Mouse (Mus musculus) gastrocnemius, postnatal 10 days (tissue): ENCODE results near the gene Flcn. TPM values are rescaled to one million over a fixed set of nuclear protein-coding genes. Genes with fewer than 3 reads are reported as not detected.
"Not testable (repeated sequence)": the region's sequence is repeated elsewhere in the genome, so short reads cannot be mapped to it uniquely, and the experiment has no call there.

Experiments used
- DNase-seq: peaks from one replicate; pipeline ENCODE4 v3.0.0; 2021; ENCODE audit warnings: mixed read lengths
- long read RNA-seq, 2 experiments: library from polyadenylated mRNA; stranded (forward); transcript quantifications; one replicate each; pipeline ENCODE4 v2.0.0; 2021
- total RNA-seq, 2 experiments: library from RNA; stranded (reverse); gene quantifications; 2 replicates each; pipeline ENCODE4 v1.2.3; 2021

Gene Flcn
- total RNA-seq: 10 to 100 TPM; 25.5 to 27.0 TPM
- long read RNA-seq, experiment 1, transcript Flcn-203 (13 exons, 3,437 nt): major isoform, 34 of 53 reads
- long read RNA-seq, experiment 1, partial matches to known transcripts: 2 of 53 reads
- long read RNA-seq, experiment 1, other reads (novel, unspliced or antisense): 16 of 53 reads
- long read RNA-seq, experiment 2, transcript Flcn-203 (13 exons, 3,437 nt): major isoform, 21 of 34 reads
- long read RNA-seq, experiment 2, partial matches to known transcripts: 4 of 34 reads
- long read RNA-seq, experiment 2, other reads (novel, unspliced or antisense): 9 of 34 reads

DNA sequence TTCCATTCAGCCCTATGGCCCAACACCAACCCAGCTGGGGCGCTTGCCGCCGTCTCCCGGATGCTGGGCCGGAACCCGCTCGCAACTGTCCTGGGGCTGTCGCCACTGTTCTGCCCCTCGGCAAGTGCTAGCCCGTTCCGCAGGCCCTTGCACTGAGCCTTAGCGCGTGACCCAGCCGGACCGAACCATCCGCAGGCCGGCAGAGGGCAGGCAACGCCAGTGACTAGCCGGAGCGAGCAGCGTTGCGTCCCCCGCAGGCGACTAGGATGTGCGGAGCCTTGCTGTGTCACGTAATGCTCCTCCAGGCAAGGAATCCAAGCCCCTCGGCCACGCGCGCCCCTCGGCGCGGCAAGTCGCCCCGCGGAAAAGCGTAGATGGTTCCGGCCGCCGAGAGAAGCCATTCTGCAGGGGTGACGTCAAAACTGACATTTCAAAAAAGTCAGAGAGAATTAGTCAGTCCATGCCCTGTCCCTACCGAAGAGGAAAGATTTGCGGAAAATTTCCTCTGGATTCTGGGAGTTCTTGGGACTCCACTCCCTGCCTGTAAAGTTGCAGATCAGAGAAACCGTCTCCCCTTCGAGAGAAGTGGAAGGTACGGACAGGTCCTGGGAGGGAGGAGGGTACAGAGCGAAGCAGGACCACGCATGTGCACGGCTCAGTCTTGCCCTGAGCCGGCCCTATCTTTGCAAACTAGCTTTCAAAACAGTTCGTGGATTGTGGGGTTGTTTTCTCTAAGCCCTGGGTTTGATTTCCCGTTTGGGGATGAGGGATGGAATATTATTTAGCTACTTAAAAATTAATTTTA lies at the start of gene Flcn:
Gene Flcn, minus strand, starts transcription at position 347 of the 805 bp plus-strand sequence.
- peak; percentile 81 for DNase-seq

DNA sequence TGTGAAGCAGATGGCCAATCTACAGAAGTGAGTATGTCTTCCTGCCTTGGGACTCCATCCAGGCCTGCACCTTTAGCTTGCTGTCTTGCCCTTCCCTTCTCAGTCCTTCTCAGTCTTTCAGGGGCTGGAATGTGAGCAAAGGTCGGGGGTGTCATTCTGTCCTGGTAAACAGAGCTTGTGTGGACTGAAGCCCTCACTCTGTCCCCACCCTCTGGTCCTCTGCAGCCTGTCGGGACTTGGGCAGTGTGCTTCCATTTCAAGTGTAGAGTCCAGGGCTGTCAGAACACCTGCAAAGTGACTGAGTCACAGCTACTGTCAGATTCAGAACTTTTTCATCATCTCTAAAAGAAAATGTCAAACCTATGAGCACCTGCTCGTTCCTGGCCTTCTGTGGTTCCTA lies 43.0 kb upstream of the Flcn start:
- DNase-seq: no peak

DNA sequence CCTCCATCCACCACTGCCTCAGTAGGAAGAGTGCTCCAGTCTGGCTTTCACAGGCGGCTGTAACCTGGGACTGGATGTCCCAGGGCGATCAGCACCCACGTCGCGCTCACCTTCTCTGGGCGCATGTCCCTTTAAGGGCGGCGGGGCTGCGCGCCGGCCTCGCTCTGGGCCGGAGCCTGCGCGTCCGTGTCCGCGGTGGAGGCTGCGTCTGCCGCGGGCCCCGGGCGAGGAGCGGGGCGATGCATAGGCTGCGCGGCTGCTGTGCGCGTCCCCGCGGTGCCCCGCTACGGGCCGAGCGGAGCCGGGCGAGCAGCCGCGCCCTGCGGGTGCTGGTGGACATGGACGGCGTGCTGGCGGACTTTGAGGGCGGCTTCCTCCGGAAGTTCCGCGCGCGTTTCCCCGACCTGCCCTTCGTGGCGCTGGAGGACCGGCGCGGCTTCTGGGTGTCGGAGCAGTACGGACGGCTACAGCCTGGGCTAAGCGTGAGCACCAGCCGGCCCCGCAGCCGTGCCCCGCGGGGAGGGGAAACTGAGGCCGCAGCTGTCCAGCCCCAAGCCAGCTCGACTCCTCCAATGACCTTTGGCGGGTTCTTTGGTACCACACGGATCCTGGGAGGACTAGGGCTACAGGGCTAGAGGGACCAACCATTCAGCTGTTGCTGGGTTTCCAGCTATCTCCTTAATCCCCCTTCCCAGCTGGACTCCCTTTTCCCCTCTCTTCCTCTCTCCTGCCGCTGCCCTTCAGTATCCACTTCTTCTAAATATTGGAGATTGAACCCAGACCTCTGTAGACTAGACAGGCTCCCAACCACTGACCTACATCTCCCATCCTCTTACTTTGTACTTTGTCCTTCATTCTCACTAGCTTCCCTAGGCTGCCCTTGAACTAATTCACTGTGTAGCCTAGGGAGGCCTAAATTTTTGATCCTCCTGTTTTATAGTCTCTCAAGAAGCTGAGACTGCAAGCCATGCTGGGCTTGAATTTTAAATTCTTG lies 38.4 kb upstream of the Flcn start:
- DNase-seq: peak; percentile 83

DNA sequence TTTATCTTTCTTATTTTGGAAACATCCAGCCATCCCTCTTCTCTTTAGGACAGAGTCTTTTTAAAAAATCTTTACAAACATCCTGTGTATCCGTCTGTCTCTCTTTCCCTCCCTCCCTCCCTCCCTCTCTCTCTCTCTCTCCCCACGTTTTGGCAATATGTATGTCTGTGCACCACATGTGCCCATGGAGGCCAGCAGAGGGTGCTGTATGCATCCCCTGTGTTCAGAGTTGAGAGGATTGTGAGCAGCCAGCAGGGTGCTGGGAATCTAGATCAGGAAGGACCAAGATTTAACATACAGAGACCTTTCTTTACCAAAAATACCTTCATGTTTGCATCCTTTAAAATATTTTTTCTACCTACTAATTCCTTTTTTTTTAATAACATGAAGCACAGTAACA lies 37.3 kb upstream of the Flcn start:
- peak; percentile 29 for DNase-seq

DNA sequence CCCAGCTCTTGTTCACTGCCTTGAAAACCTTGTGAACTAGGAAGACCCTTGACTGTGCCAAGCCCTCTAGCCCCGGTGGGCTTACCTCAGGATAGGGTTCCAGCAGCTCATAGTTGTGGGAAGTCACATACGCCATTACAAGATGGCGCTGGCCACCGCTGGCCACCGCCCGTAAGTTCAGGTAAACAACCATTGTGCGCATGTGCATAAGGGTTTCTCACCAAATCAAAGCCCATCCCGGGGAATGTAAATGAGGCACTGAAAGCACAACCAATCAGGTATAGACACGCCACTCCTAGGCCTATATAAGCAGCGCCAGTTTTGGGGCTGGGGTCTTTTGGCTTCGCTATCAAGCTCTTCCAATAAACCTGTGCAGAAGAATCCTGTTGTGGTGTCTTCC lies 36.5 kb upstream of the Flcn start:
- no peak for DNase-seq

DNA sequence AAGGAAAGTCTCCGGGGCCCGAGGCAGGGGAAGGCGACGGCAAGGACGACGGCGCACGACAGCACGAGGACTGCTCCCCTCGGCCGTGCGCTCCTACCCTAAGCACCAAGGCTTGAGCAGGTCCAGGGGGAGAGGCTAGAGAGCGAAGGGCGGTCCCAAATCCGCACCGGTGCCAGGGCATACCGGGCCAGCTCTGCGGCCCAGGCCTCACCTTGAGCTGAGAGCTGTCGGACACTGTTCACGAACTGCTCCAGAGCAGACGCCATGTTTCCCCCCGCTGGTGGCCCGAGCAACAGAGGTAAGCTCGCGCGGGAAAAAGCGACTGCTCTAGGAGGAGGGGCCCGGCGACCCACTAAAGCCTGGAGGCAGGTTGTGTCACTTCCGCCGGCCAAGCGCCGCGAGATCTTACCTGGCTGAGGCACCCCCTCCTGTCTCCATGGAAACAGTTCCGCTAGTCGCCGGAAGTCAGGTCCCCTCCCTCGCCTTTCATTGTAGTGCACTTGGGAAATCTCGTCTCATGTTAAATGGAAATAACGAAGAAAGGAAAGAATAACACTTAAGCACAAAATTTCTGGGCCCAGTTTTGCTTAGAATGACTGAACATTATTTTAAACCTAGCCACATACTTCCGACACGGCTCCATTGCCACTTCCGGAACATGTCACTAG lies 29.8 kb upstream of the Flcn start, which contains the start of gene Cops3:
Gene Cops3, minus strand, starts transcription at position 380 of the 668 bp plus-strand sequence.
- peak; percentile 90 for DNase-seq

DNA sequence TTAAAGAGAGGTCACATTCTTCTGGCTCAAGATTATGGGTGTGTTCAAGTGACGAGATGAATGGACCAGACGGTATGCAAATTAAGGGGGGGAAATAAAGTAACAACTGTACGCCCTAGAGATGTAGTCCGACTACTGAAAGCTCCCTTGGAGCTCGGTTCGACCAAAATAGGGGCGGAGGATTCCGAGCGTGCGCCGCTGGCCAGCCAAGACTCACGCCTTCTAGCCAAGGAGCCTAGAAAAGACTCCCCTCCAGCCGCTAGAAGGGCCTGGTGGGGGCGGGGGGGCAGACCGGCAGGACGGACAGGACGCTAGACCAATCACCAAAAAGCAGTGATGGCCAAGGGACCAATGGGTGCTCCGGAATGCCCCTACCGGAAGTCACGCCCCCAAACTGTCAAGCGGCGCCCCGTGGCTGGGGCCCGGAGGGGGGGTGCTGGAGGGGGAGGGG lies 29.2 kb upstream of the Flcn start, which contains the start of gene Nt5m:
Gene Nt5m, plus strand, starts transcription at position 440 of the 451 bp plus-strand sequence.
- DNase-seq: peak; percentile 92

DNA sequence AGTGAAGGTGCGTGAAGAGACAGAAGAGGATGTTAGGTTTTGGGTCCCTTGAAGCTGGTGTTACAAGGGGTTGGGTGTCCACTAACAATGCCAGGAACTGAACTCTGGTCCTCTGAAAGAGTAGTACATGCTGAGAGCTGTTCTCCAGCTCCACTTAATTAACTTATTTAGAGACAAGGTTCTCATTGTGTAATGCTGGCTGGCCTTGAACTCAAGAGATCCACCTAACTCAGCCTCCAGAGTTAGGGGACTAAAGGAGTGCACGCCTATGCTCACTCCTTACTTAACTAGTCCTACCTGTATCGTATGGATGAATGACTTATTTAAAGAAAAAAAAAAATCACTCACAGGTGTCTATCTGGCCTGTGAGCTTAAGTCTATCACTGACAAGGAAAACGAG lies 28.6 kb upstream of the Flcn start:
- no peak for DNase-seq

DNA sequence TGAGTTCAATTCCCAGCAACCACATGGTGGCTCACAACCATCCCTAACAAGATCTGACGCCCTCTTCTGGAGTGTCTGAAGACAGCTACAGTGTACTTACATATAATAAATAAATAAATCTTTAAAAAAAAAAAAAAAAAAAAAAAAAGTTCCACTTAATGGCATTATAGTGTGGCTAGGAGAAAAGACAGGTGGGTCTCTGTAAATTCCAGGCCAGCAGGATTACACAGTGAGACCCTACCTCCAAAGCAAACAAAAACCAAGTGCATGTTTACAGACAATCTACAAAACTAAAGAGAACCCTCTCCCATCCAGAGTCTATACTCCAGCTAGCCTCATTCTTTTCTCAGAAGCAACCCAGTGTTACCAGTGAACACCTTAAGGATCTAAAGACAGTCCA lies 28.0 kb upstream of the Flcn start:
- not testable (repeated sequence) for DNase-seq

DNA sequence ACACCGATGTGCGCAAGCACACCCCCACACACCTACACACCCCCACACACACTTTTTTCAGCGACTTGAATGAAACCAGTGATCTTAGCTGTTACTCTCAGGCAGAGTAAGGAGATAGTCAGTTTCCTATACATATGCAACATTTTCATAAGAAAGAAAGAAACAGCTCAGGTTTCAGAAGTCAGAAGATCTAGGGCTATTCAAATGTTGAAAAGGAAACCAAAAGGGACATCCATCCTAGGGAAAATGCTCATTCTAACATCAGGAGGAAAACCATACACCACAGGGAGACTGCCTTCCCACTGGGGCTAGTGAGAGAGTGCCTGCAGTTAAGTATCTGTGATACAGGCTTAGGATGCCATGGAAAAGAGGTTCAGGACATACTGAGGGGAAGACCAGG lies 11.8 kb upstream of the Flcn start:
- DNase-seq: no peak

DNA sequence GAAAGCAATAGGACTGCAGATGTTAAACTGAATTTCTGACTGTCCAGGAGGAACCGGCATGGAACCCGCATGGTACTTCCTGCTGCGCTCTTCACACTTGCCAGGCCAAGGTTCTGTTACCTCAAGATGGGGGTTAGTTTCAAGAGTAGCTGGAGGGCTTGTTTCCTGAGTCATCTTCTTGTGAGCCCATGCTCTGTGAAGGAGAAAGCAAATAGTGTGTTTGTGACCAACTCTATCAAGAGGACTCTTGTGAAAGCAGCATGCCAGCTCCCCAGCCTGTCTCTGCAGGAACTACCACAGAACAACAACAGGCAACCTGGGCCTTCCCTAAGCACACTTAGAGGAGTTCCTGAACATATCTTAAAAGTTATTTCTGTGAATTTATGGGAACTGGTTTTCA lies 8.1 kb upstream of the Flcn start:
- DNase-seq: no peak

DNA sequence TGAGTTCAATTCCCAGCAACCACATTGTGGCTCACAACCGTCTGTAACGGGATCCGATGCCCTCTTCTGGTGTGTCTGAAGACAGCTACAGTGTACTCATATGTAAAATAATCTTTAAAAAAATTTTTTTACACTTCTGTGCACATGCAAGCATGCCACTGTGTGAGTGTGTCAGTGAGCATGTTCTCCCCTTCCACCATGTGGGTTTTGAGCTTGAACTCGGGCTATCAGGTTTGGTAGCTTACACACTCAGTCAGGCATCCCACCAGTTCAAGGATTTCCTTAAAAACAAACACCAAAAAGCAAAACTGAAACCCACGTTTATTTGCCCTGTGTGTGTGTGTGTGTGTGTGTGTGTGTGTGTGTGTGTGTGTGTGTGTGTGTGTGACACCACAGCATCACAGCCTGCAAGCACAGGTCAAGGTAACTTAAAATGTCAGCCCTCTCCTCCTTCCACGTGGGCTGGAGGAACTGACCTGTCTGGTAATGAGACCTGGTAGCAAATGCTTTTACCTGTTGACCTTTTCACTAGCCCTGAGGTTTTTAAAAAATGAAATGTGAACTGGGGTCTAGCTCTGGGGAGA lies 5.8 kb upstream of the Flcn start:
- no peak for DNase-seq

DNA sequence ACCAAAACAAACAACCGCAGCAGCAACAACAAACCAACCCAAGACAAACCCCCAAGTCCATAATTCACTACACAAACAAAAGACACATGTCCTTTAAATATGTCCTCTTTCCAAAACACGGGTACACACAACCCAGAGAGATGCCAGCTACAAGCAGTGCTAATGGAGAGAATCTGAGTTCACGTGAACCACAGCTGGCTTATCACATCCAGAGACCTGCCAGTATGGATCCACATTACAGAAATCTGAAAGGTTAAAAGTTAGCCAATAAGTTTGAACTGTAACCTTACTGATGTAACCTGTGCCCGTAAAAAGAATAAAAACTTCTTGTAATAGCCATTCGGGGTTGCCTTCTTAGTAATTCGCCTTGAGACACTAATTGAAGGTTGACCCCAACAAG lies 5.1 kb upstream of the Flcn start:
- no peak for DNase-seq

DNA sequence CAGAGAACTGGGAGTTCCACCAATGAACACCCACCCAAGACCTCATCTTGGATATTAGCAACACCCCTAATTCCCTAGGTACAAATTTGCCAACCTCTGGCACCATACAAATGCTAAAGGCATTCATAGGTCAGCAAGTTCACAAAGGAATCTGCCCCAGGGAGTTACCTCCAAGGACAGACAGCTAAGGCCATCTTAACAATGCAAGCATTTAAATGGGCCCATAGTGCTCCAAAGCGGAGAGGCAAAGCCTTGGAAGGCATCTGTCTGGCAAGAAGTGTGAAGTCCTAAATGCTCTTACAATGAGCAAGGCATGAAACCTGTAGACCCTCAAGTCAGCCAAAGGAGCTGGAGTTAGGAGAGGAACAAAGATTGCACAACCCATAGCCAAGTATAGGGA lies 4.5 kb upstream of the Flcn start:
- DNase-seq: no peak

DNA sequence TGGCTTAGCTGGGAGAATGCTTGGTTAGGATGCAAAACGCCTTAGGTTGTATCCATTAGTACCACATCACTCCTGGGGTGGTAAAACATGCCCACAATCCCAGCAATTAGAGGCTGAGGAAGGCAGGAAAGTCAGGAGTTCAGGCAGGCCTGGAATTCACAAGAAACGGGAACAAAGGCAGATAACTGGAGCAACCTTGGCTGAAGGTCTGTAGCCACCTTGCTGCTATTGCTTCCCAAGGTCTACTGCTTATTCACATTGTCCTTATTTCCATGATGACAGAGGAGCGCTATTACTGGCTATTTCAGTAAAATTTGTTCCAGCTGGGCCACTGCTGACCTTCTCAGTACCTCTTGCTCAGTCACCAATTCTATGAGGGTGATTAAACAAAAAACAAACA lies 3.5 kb upstream of the Flcn start:
- no peak for DNase-seq

DNA sequence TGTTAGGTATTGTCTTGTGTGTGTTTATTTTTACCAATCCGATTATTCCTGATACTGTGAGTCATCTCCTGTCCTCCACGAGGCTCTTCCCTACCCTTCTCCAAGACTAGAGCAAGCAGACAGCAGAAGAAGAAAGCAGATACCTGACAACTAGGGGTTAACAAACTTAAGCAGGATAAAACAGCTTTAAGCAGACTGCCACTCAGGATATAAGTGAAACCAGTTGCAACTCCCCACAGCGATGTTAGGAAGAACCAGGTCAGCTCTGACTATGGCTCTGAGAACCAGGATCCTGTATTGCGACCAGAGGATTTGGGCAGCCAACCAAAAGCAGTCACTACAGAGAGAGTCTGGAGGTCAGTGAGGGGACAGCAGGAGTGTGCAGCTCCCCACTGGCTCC lies 1.4 kb upstream of the Flcn start:
- DNase-seq: no peak

DNA sequence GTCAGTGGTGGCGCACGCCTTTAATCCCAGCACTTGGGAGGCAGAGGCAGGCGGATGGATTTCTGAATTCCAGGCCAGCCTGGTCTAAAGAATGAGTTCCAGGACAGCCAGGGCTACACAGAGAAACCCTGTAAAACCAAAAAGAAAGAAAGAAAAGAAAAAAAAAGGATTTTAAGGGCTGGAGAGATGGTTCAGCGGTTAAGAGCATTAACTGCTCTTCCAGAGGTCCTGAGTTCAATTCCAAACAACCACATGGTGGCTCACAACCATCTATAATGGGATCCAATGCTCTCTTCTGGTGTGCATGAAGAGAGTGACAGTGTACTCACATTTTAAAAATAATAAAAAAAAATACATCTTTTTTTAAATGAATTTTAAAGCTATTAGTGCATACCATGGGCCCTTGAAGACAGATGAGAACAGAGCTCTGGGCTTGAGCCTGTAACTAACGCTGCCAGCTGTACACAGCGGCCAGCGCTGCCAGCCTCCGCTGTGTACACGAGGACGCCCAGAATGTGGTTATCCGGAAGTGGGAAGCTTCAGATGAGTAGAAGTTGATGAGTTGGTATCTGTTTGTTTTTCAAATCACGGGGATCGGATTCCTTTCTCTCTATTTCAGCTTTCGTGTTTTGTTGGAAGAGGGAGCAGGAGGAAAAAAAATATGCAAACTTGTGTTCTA lies 803 bp upstream of the Flcn start:
- no peak for DNase-seq

DNA sequence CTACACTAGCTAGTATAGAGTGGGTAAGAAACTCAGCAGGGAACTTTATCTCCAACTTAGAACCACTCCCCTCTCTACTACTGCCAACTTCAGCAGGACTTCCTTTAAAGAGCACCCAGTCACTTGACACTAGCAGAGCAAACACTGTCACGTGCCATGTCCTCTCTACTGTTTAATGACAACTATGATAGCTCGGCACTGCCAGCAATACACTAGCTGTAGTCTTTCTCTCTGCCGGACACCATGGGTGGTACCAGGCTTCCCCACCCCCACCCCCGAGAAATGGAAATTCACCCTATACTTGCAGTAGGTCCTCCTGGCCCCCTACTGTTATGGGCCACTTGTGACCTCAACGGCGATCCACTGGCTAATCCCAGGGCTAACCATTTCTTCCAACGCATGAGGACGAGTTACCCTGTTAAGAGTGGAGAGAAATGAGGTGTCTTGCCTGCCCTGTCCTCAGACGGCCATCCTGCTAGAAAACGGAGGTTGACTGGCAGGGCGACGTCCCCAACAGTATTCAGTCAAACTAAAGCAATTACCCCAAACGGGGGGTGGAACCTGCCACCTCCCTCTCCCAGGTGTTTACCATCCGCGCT lies 646 bp downstream of the Flcn start:
- no peak for DNase-seq

DNA sequence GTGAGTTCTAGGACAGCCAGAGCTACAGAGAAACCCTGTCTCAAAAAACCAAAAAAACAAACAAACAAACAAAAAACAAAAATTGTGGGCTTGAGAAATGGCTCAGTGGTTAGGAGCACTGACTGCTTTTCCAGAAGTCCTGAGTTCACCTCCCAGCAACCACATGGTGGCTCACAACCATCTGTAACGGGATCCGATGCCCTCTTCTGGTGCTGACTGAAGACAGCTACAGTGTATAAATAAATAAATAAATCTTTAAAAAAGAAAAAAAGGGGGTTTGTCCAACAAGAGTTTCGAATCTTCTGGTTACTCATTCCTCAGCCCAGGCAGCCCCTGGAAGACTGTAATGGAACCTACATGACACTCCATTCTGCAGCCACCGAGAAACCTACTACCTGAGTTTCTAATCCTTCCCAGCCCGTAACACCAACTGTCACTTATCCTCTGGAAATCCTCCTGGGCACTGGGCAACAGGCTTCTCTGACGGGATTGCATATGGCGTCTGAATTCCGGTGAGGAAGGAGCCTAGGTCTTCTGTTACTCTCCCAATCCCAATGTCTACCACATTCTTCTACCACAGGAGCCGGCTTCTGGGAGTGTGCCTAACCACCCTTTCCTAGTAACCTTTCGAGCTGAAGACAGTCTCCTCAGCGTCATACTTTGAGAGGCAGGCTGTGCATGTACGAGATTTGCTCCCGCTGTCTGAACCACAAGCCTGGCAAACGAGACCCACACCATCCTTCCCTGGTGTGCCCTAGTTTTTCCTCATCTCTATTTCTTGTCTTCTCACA lies 1.5 kb downstream of the Flcn start:
- no peak for DNase-seq
